Mouse (Mus musculus) embryonic fibroblast, embryonic 13.5 days (primary cell): ENCODE results near the gene Mylk. TPM values are rescaled to one million over a fixed set of nuclear protein-coding genes. Genes with fewer than 3 reads are reported as not detected.
"Not testable (repeated sequence)": the region's sequence is repeated elsewhere in the genome, so short reads cannot be mapped to it uniquely, and the experiment has no call there.

ENCODE experiments used
- H3K27ac ChIP-seq: 2 replicates; pipeline ENCODE4 v1.5.1; 2012; ENCODE audit warnings: low read length, control low read depth, inconsistent platforms; ENCODE audit not compliant: insufficient read depth
- H3K4me1 ChIP-seq: 2 replicates; pipeline ENCODE4 v1.6.1; 2011; ENCODE audit warnings: low read length; ENCODE audit not compliant: control insufficient read depth, insufficient read depth
- H3K4me3 ChIP-seq: 2 replicates; pipeline ENCODE4 v1.5.1; 2011; ENCODE audit warnings: mild to moderate bottlenecking, control low read depth, low read length; ENCODE audit not compliant: insufficient read depth
- CTCF ChIP-seq: IDR thresholded peaks from 2 replicates; pipeline ENCODE4 v1.5.1; 2011; ENCODE audit warnings: mild to moderate bottlenecking, control low read depth, low read length, moderate library complexity, borderline replicate concordance; ENCODE audit not compliant: insufficient read depth
- POLR2A ChIP-seq: IDR thresholded peaks from 2 replicates; pipeline ENCODE4 v1.6.1; 2011; ENCODE audit warnings: low read depth, mild to moderate bottlenecking, control low read depth, low read length, moderate library complexity
- polyA plus RNA-seq: library from polyadenylated mRNA; stranded (reverse); fragments of >200 nt; gene quantifications from 2 replicates; pipeline ENCODE4 v1.2.4, GENCODE M21; 2011; ENCODE audit warnings: low read depth; ENCODE audit not compliant: missing spikeins, insufficient read length

Gene Mylk
- polyA plus RNA-seq, 1 experiment: 60.8 TPM

- no peak overlapping the region for H3K27ac ChIP-seq
- no peak overlapping the region for H3K4me3 ChIP-seq
- no peak for TF ChIP-seq CTCF
- no peak for TF ChIP-seq POLR2A
- no peaks in the 10 kb centered on the region for H3K4me1 ChIP-seq
Measured at GRCm38 (mm10) chr16:34804286-34805010, 59.4 kb downstream of the Mylk start.

GRCm38 (mm10) chr16:34806883-34807767 lies 62.1 kb downstream of the Mylk start:
- no peak for TF ChIP-seq POLR2A
- no peak for TF ChIP-seq CTCF
- peaks cover 2% of the 10 kb centered on the region; the same call in 1 of the 2 replicates for H3K4me1 ChIP-seq
- no peak overlapping the region for H3K4me3 ChIP-seq
- no peak overlapping the region for H3K27ac ChIP-seq

- TF ChIP-seq POLR2A (no peak), CTCF (no peak)
- Histone ChIP-seq H3K4me3 (no peak overlapping the region), H3K4me1 (peaks cover 2% of the 10 kb centered on the region; the same call in 1 of the 2 replicates), H3K27ac (no peak overlapping the region)
Measured at GRCm38 (mm10) chr16:34807768-34808275, 62.8 kb downstream of the Mylk start.

- Histone ChIP-seq H3K4me1 (peaks cover 2% of the 10 kb centered on the region; the same call in 1 of the 2 replicates), H3K27ac (no peak overlapping the region)
- TF ChIP-seq CTCF: no peak
- TF ChIP-seq POLR2A: no peak
Measured at GRCm38 (mm10) chr16:34812165-34812564, 67.2 kb downstream of the Mylk start.

GRCm38 (mm10) chr16:34813161-34813560 lies 68.2 kb downstream of the Mylk start:
- H3K4me3 ChIP-seq, H3K27ac ChIP-seq, H3K4me1 ChIP-seq: not testable (repeated sequence)

More at GRCm38 (mm10) chr16:34812165-34812564, 67.2 kb downstream of the Mylk start:
- no peak overlapping the region for H3K4me3 ChIP-seq

- Histone ChIP-seq H3K4me3 (no peak overlapping the region), H3K4me1 (peaks cover 2% of the 10 kb centered on the region; the same call in 1 of the 2 replicates), H3K27ac (no peak overlapping the region)
- TF ChIP-seq CTCF (no peak), POLR2A (no peak)
Measured at GRCm38 (mm10) chr16:34813570-34813969, 68.6 kb downstream of the Mylk start.

- TF ChIP-seq CTCF (no peak), POLR2A (no peak)
- H3K27ac ChIP-seq: no peak overlapping the region
- H3K4me1 ChIP-seq: peaks cover 2% of the 10 kb centered on the region; the same call in 1 of the 2 replicates
- no peak overlapping the region for H3K4me3 ChIP-seq
Measured at GRCm38 (mm10) chr16:34814612-34815011, 69.6 kb downstream of the Mylk start.

GRCm38 (mm10) chr16:34816548-34816947 lies 71.5 kb downstream of the Mylk start:
- Histone ChIP-seq H3K27ac (no peak overlapping the region), H3K4me1 (peaks cover 2% of the 10 kb centered on the region; the same call in 1 of the 2 replicates), H3K4me3 (no peak overlapping the region)
- TF ChIP-seq CTCF (no peak), POLR2A (no peak)

- no peak for TF ChIP-seq CTCF
- TF ChIP-seq POLR2A: no peak
- Histone ChIP-seq H3K4me1 (no peaks in the 10 kb centered on the region), H3K27ac (no peak overlapping the region), H3K4me3 (no peak overlapping the region)
Measured at GRCm38 (mm10) chr16:34825111-34825744, 80.2 kb downstream of the Mylk start.

- Histone ChIP-seq H3K4me3 (no peak overlapping the region), H3K27ac (no peak overlapping the region), H3K4me1 (no peaks in the 10 kb centered on the region)
- TF ChIP-seq POLR2A (no peak), CTCF (no peak)
Measured at GRCm38 (mm10) chr16:34834477-34834876, 89.5 kb downstream of the Mylk start.
